Mouse (Mus musculus) WW6 (cell line): ENCODE results near the gene Lsm3.
"Not testable (repeated sequence)": the region's sequence is repeated elsewhere in the genome, so short reads cannot be mapped to it uniquely, and the experiment has no call there.

Source experiments
- DNase-seq: peaks from one replicate; pipeline ENCODE4 v3.0.0-alpha.2; 2013; ENCODE audit warnings: low read depth, low spot score

The Lsm3 gene

DNA sequence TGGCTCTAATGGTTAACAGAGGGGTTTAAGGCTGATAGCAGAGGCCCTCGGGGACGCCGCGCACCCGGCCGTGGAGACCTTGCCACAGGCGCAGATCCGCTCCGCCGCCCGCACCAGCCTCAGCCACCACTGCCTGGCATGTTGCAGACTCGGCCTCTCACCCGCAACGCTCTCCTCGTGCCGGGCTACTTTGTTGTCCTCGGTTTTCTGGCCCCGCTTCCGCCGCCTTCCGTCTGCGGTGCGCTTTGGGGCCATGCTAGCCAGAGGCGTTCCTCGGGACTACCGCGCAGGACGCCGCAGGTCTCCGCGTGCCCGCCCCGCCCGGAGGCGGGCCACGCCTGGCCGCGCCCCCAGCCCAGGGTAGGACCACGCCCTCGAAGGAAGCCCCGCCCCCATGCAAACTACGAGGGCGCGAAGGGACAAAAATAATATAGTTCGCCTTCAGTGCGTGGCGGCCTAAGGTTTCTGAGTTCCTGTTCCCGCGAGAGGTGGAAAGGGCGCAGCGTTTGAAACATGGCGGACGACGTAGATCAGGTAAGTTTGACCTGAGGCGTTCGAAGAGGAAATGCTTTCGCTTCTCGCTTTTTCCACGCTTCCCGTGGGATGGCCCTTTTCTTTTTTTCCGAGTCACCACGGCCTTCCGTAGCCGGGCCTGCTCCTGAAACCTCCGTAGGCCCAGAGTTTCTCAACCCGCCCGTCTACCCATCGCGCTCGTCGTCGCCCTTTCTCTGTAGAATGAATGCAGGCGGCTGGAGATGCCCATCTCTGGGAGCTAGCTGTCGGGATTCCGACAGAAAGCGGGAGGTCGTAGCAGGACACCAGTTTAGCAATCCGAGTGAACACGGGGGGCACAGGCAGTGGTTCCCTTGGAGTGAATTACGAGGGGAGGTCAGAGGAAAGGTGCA, at the start of gene Lsm3, which contains the start of gene Xpc:
Gene Lsm3 (plus strand): TSS at position 384 of the 905 bp plus-strand sequence.
Gene Xpc (minus strand): TSS at position 344 of the 905 bp plus-strand sequence.
- peak; percentile 93 for DNase-seq

DNA sequence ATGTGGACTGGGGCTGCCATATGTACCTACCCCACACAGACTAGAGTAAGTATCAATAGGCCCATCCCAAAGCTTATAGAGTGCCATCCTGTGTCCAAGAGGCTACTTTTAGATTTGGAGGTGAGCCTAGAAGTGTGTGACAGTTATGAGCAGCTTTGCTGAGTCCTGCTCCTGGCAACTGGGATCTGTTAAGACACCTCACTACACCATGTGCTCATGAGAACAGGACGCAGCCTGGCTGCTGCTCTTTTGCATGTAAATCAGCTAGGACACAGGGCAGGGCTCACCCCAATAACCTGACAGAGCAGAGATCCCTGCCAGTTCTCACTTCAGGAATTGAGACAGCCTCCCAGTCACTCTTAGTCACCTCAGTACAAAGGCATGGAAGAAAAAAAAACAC, 48.6 kb upstream of the Lsm3 start:
- DNase-seq = no peak

DNA sequence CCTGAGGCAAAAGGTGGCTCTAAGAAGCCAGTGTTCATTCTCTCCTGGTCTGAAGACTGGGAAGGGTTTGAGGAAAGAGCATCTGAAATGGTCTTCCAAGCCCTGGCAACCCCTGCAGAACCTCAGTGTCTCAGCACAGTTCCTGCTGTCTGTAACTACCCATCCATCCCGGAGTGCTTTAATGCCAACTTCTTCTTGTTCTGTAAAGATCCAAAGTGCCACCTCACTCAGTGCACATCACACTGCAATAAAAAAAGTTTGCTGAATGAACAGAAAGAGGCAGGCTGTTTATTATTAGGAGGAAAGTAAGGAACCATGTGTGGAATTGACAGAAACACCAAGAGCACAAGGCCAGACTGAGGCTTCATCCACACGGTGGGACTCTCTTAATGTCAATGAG, 45.0 kb upstream of the Lsm3 start:
- DNase-seq = no peak

- DNase-seq = not testable (repeated sequence)
Observed at GRCm38 (mm10) chr6:91471427-91471826, 44.3 kb upstream of the Lsm3 start.

DNA sequence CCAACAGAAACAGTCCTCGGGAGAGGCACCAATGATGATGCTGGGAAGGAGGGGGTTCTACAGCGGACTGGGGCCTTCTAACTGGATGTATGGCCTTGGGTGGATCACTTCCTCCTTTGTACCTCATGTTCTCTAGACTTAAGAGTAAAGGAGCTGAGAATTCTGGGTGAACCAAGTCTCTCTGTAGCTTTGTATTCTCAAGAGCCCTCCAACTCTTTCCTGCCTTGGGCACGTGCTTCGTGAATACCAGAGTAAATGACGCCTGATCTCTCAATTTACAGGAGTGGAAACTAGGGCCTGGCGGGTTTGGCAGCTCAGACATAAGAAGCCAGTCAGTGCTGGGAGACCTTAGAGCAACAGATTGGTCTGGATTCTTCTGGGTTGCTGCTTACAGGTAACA, 43.4 kb upstream of the Lsm3 start:
- no peak for DNase-seq

GRCm38 (mm10) chr6:91472868-91473804, 42.6 kb upstream of the Lsm3 start, which contains the start of the genes Chchd4 and Tmem43:
Gene Chchd4 (minus strand): TSS chr6:91473546.
Gene Tmem43 (plus strand): TSS chr6:91473703.
- DNase-seq = peak; percentile 97

DNA sequence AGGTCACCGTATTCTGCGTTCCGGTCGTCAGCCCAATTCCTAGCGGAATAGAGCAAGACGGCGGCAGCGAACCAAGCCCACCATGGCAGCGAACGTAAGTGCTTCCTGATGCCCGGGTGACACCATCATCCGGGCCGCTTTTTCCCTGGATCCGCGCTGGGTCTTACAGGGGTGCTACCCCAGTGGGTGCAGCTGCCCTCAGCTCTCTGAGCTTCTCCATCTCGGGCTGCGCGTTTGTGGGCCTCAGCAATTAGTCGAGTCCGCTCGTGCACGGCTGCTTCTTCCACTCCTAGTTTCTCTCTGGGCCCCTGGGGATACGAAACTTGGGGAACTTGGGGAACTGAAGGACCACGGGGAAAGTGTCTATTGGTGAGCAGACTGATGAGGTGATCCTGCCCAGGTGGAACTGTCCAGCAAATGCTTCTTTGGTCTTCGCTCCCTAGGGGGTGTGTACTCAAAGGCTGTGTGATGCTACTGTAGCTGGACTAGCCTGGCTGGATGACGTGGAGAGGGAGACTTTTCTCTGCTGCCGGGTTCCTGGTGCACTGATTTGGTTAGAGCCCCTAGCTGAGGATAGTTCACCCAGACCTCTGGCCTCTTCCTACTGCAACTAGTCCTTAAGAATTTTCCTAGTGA, 41.8 kb upstream of the Lsm3 start:
- peak; percentile 20 for DNase-seq

DNA sequence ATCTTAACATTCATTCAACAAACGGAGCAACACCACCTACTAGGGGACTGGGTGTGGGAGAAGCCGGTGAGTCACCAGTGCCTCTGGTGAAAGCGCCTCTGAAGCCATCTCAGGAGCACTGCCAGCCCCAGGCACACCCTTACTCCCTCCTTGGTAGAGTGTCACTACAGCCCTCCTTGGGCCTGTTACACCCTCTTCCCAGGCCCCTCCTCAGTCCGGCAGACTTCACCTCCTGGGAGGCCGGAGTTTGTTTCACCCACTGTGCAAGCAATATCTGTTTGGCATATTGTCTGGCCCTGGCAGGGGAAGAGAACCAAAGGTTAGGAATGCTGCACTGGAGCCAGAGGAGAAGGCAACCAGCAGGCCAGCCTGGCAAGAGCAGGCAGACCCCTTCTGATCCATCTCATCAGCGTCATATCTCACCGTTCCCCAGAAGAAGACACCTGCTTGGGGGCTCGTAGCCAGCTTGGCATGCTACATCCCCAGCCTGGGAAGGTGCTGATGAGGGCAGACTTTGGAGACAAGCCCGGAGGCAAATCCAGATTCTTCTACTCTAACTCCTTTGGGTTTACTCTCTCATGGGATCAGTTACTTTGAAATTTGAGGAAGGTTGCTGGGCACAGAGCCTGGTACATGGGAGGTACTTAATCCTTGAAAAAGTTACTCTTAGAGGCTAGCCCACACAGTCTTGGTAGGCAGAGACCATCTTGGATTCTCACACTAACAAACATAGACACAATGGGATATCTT, 41.1 kb upstream of the Lsm3 start:
- no peak for DNase-seq

DNA sequence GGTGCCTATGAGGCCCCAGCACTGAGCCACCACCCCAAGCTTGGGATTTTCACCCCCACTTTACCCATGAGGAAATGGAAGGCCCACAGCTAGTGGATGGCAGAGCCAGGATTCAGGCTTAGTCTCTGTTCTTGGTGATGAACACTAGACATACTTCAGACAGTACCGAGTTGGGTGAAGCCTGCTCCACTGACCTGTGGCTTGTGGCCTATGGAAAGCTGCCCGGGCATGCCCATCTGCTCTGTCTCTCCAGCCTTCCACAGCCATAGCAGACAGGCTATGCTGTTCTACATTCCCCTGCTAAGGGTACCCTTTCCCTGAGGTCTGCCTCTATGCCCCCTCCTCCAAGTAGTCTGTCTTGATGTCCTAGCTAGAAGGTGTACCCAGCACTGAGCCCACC, 39.2 kb upstream of the Lsm3 start:
- DNase-seq = no peak

GRCm38 (mm10) chr6:91483371-91483770, 32.4 kb upstream of the Lsm3 start:
- no peak for DNase-seq

GRCm38 (mm10) chr6:91486736-91487453, 28.8 kb upstream of the Lsm3 start:
- no peak for DNase-seq

GRCm38 (mm10) chr6:91488496-91489212, 27.1 kb upstream of the Lsm3 start:
- no peak for DNase-seq

GRCm38 (mm10) chr6:91489872-91490271, 25.9 kb upstream of the Lsm3 start:
- no peak for DNase-seq

GRCm38 (mm10) chr6:91491004-91491403, 24.7 kb upstream of the Lsm3 start:
- DNase-seq = no peak

GRCm38 (mm10) chr6:91493053-91493452, 22.7 kb upstream of the Lsm3 start:
- DNase-seq = no peak

GRCm38 (mm10) chr6:91494526-91494925, 21.2 kb upstream of the Lsm3 start:
- no peak for DNase-seq

DNA sequence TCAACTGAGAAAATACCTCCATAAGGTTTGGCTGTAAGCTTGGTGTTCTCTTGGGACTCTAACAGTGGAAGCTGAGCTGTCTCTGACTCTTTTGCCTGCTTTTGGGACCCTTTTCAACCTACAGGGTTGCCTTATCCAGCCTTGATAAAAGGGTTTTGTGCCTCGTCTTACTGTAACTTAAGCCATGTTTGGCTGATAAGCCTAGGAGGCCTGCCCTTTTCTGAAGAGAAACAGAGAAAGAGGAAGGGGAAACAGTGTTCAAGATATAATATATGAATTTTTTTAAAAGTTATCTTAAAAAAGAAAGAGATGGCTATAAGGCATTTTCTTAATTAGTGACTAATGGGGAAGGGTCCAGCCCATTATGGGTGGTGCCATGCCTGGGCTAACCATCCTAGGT, 12.4 kb upstream of the Lsm3 start:
- no peak for DNase-seq

- no peak for DNase-seq
Observed at GRCm38 (mm10) chr6:91506036-91506435, 9.7 kb upstream of the Lsm3 start.

DNA sequence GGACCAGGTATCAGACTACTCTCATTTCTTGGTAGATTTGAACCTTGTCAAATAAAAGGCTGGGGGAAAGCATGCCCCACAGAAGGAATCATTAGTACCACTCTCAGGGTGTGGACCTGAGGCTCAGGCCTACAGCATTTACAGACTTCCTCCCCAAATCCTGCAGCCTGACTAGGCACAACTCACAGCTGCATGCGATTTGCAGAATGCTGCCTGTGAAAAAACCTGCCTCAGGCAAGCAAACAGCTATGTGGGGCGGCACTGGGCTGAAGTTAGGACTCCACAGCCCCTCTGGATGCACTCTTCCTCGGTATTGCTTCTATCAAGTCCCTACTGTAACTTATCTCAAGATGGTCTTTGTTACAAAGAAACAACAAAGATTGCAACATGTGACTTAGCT, 7.7 kb upstream of the Lsm3 start:
- DNase-seq = no peak

GRCm38 (mm10) chr6:91509326-91509725, 6.4 kb upstream of the Lsm3 start:
- no peak for DNase-seq
